ENCODE assay signal across 10 mouse cellular contexts in the genomic region with DNA sequence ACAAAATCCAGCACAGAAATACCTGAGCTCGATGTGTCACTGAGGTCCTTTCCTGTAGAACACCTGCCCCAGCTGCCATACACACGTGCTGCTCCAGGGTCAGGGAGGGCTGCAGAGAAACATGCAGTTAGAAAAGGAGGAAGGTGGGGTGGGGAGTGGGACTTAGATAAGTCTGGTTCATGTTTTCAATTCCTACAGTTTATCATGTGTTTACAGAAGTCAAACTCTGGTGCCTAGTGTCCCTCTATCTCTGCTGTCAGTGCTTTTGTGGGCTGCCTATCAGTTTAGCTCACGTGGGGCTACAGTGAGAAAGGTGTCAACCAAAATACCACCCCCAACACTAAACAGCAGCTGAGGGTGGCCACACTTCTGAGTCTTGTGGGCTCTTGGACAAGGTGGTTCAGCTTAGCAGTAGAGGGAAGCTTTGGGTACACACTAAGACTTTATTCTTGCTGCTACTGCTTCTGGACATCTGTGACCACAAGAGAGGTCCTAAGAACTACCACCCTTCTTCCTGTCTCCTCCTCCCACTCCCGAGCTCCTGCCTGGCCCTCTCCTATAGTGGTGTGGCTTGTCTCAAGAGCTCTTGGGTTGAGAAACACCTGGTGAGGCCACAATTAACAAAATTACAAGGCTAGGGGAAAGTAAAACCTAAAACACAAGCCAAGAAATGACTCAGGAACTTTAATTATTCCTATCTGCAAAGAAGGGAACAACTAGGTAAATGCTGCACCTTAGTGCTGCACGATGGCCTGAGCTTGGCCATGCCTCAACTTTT.
DNase-seq lines count a peak whose midpoint lies in the region; ATAC-seq and TF ChIP-seq lines count a peak whose summit lies in the region.
"Had no signal": no experiment of that assay in that cellular context is flagged by ENCODE, and none has a peak within 500 bp of the region (broad histone marks: within the 10 kb centered on the region; RNA-seq: fewer than 3 reads in every experiment).

No protein-coding gene starts in this region.

- peak overlapping the region; percentile 29; the same call in 1 of the 2 replicates for H3K4me2 ChIP-seq in heart, embryonic 13.5 days
- H3K4me2 ChIP-seq in liver, postnatal 0 days (ENCODE audit: low read depth, low read length): peak overlapping the region; percentile 54
- H3K4me2 ChIP-seq: forebrain, embryonic 15.5 days had no signal

- no peak for TF ChIP-seq CTCF in liver, postnatal 0 days (IDR thresholded peaks at IDR 0.05; ENCODE audit: low read depth)

- peaks cover 74% of the 10 kb centered on the region for H3K36me3 ChIP-seq in heart, embryonic 13.5 days
- H3K36me3 ChIP-seq in embryonic facial prominence, embryonic 10.5 days (replicated peaks): peaks cover 36% of the 10 kb centered on the region
- H3K36me3 ChIP-seq in liver, postnatal 0 days (replicated peaks; ENCODE audit: insufficient read depth, low read length): peaks cover 28% of the 10 kb centered on the region

- peaks cover 30% of the 10 kb centered on the region for H3K4me1 ChIP-seq in heart, embryonic 13.5 days
- H3K4me1 ChIP-seq in embryonic facial prominence, embryonic 10.5 days: no peaks in the 10 kb centered on the region
- H3K4me1 ChIP-seq in liver, postnatal 0 days (ENCODE audit: insufficient read depth): peaks cover 38% of the 10 kb centered on the region
- H3K4me1 ChIP-seq: forebrain, embryonic 15.5 days had no signal

- no peak overlapping the region for H3K4me3 ChIP-seq in heart, embryonic 13.5 days
- no peak overlapping the region for H3K4me3 ChIP-seq in embryonic facial prominence, embryonic 10.5 days
- 0 out of 2 replicates have a peak overlapping the region, but pooled peaks have one; percentile 31 for H3K4me3 ChIP-seq in liver, postnatal 0 days (ENCODE audit: low read depth, low read length)
- H3K4me3 ChIP-seq: forebrain, embryonic 15.5 days had no signal

- whole genome bisulfite sequencing in heart, embryonic 13.5 days: 46% methylated on average over 5 of the region's 5 CpGs
- 84% methylated on average over 5 of the region's 5 CpGs for WGBS in embryonic facial prominence, embryonic 10.5 days
- 44% methylated on average over 5 of the region's 5 CpGs for WGBS in liver, postnatal 0 days (ENCODE audit: insufficient replicate concordance)

- H3K9me3 ChIP-seq in heart, embryonic 13.5 days: no peaks in the 10 kb centered on the region
- no peaks in the 10 kb centered on the region for H3K9me3 ChIP-seq in embryonic facial prominence, embryonic 10.5 days
- no peaks in the 10 kb centered on the region for H3K9me3 ChIP-seq in liver, postnatal 0 days (ENCODE audit: low read length)
- H3K9me3 ChIP-seq: forebrain, embryonic 15.5 days had no signal

- no peaks in the 10 kb centered on the region for H3K27me3 ChIP-seq in heart, embryonic 13.5 days (replicated peaks)
- H3K27me3 ChIP-seq in embryonic facial prominence, embryonic 10.5 days (replicated peaks; ENCODE audit: low read depth, poor library complexity, severe bottlenecking): no peaks in the 10 kb centered on the region
- no peaks in the 10 kb centered on the region for H3K27me3 ChIP-seq in liver, postnatal 0 days (ENCODE audit: insufficient read depth, low read length)
- H3K27me3 ChIP-seq: forebrain, embryonic 15.5 days had no signal

- peak overlapping the region; percentile 77 for H3K27ac ChIP-seq in heart, embryonic 13.5 days (replicated peaks)
- H3K27ac ChIP-seq in embryonic facial prominence, embryonic 10.5 days (replicated peaks): 0 out of 2 replicates have a peak overlapping the region, but pooled peaks have one; percentile 7
- peak overlapping the region; percentile 86 for H3K27ac ChIP-seq in liver, postnatal 0 days (ENCODE audit: low read depth)
- H3K27ac ChIP-seq: forebrain, embryonic 15.5 days had no signal

- peak; percentile 99 for TF ChIP-seq EP300 in liver, postnatal 0 days (IDR thresholded peaks at IDR 0.05; ENCODE audit: low read depth)

- no peak for DNase-seq in heart, postnatal 4 days
- DNase-seq in 416B (ENCODE audit: low read depth): peak; percentile 45
- no peak for DNase-seq in embryonic facial prominence, embryonic 10.5 days (ENCODE audit: low spot score)
- peak; percentile 57 for DNase-seq in liver, postnatal 0 days
- DNase-seq in layer of hippocampus, adult 11-12 months (ENCODE audit: low spot score): no peak
- DNase-seq in cerebellum, adult 9-10 months: no peak
- DNase-seq in cerebellum, adult 11-12 months: no peak
- DNase-seq: kidney, adult 8-10 months had no signal

- 0 out of 2 replicates have a peak, but pooled peaks have one; percentile 28 for ATAC-seq in heart, embryonic 13.5 days (ENCODE audit: extremely low read depth, insufficient number of reproducible peaks, low FRiP score, low TSS enrichment)
- ATAC-seq in liver, postnatal 0 days: peak; percentile 89
- ATAC-seq: forebrain, embryonic 15.5 days had no signal

- 0 out of 2 replicates have a peak overlapping the region, but pooled peaks have one; percentile 5 for H3K9ac ChIP-seq in heart, embryonic 13.5 days
- peak overlapping the region; percentile 51 for H3K9ac ChIP-seq in liver, postnatal 0 days (replicated peaks)
- H3K9ac ChIP-seq: forebrain, embryonic 15.5 days had no signal

Comparison
In these comparisons a context has a peak if more than half of its experiments do, and no peak if none do; other contexts are left out.
1. H3K27ac ChIP-seq: peak in every context shown above with its lines; median percentile 86 in liver, postnatal 0 days; 77 in heart, embryonic 13.5 days; 7 in embryonic facial prominence, embryonic 10.5 days.
2. DNase-seq: peak in 416B (single experiment) and liver, postnatal 0 days (single experiment); none in heart, postnatal 4 days (single experiment), embryonic facial prominence, embryonic 10.5 days (single experiment), layer of hippocampus, adult 11-12 months (single experiment), cerebellum, adult 9-10 months (single experiment) and cerebellum, adult 11-12 months (single experiment).